Mouse (Mus musculus) intestine, embryonic 15.5 days (tissue): ENCODE data around the gene Pnrc2. TPM values are rescaled to one million over a fixed set of nuclear protein-coding genes. Genes with fewer than 3 reads are reported as not detected.

Experiments used
- ATAC-seq: fragments of 200-750 bp; cut with Nextera tagmentation; 2 replicates; pipeline ENCODE4 v1.8.0; 2017; ENCODE audit warnings: moderate TSS enrichment, moderate library complexity
- H3K27ac ChIP-seq: fragments of 300-500 bp; sonication (generic); 2 replicates; pipeline ENCODE4 v1.5.1; 2015; ENCODE audit warnings: mild to moderate bottlenecking, inconsistent platforms
- H3K27me3 ChIP-seq: fragments of 300-500 bp; sonication (generic); replicated peaks from 2 replicates; pipeline ENCODE4 v1.6.1; 2015; ENCODE audit warnings: inconsistent platforms
- H3K36me3 ChIP-seq: fragments of 300-500 bp; sonication (generic); 2 replicates; pipeline ENCODE4 v1.6.1; 2015; ENCODE audit warnings: inconsistent platforms
- H3K4me1 ChIP-seq: fragments of 300-500 bp; sonication (generic); replicated peaks from 2 replicates; pipeline ENCODE4 v1.6.1; 2015; ENCODE audit warnings: inconsistent platforms
- H3K4me2 ChIP-seq: fragments of 300-500 bp; sonication (generic); replicated peaks from 2 replicates; pipeline ENCODE4 v1.6.1; 2015; ENCODE audit warnings: mild to moderate bottlenecking, inconsistent platforms
- H3K4me3 ChIP-seq: fragments of 300-500 bp; sonication (generic); replicated peaks from 2 replicates; pipeline ENCODE4 v1.5.1; 2015; ENCODE audit warnings: inconsistent platforms
- H3K9ac ChIP-seq: fragments of 300-500 bp; sonication (generic); 2 replicates; pipeline ENCODE4 v1.6.1; 2015; ENCODE audit warnings: inconsistent platforms
- H3K9me3 ChIP-seq: fragments of 300-500 bp; sonication (generic); 2 replicates; pipeline ENCODE4 v1.6.1; 2016; ENCODE audit warnings: inconsistent platforms
- WGBS: fragments of 180-500 bp; shearing (Covaris S2); methylation state at CpG from one replicate; pipeline ENCODE4 v1.1.7; 2015; 5-methylcytosine and 5-hydroxymethylcytosine counted together
- polyA plus RNA-seq: library from polyadenylated mRNA; unstranded; fragments of >200 nt; fragmentation: Nextera tagmentation; extraction: Ambion mirVana; gene quantifications from 2 replicates; pipeline ENCODE4 v1.2.1, GENCODE M21; 2015

Gene Pnrc2
- polyA plus RNA-seq, 1 experiment from 2014 or later: 177 TPM

DNA sequence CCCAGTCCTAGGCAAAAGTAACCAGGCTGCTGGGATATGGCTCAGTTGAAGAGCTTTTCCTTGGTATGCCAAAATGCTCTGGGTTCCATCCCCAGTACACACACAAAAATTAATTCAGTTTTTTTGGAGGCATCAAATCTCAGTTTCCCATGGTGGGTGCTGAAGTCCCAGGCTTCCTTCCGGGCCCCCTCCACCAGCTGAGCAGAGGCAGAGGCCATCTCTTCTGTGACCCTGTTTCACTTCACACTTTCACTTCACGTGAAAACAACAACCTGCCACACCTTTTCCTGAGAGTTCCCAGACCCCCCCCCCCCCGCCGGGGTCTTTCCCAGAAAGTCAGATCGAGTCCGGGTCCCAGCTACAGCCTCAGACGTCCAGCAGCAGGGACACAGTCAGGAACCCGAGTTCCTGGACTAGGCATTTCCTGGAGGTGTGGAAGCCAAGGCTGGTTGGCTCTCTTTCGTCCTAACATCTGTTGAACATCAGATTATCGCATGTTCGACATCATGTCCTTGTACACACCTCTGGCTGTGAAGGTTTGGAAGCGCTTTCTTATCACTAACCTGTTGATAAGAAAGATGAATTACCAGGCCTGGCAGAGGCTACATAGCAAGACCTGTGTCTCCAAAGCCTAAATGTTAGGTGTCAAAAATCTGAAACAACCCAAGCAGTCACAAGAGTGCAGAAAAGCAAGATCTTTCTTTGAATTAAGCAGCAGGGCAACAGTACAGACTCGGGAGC is 35.8 kb upstream of the Pnrc2 start:
- no peak for ATAC-seq
- WGBS: 34% methylated on average over 13 of the region's 13 CpGs
- Histone ChIP-seq H3K4me3 (no peak overlapping the region), H3K27me3 (no peaks in the 10 kb centered on the region), H3K4me2 (no peak overlapping the region), H3K4me1 (0 out of 2 replicates have a peak, but pooled peaks cover 3% of the 10 kb centered on the region), H3K27ac (no peak overlapping the region), H3K9ac (no peak overlapping the region), H3K36me3 (no peaks in the 10 kb centered on the region), H3K9me3 (no peaks in the 10 kb centered on the region)

- Histone ChIP-seq H3K9me3 (no peaks in the 10 kb centered on the region), H3K4me1 (no peaks in the 10 kb centered on the region), H3K4me3 (no peak overlapping the region), H3K27me3 (no peaks in the 10 kb centered on the region), H3K27ac (no peak overlapping the region), H3K9ac (no peak overlapping the region), H3K36me3 (no peaks in the 10 kb centered on the region), H3K4me2 (no peak overlapping the region)
- no peak for ATAC-seq
- 84% methylated on average over 3 of the region's 3 CpGs for WGBS
Observed at GRCm38 (mm10) chr4:135906633-135907032, 33.0 kb upstream of the Pnrc2 start.

DNA sequence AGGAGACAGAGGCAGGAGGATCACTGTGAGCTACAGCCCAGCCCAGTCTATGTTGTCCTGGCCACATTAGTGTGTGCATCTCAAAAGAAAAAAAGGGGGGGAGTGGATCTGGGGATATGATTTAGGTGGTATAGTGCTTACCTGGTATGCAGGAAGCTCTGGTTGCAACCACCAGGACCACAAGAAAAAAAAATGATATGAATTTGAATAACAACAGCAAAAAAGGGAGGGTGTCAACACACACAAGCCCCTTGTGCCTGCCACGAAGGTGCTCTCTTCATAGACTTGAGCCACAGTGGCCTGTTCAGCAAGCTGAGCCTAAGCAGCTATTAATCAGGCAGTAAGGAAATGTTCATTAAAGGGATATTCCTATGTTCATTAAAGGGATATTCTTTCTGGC is 31.2 kb upstream of the Pnrc2 start:
- Histone ChIP-seq H3K4me2 (no peak overlapping the region), H3K27me3 (no peaks in the 10 kb centered on the region), H3K27ac (no peak overlapping the region), H3K4me1 (no peaks in the 10 kb centered on the region), H3K9me3 (no peaks in the 10 kb centered on the region), H3K4me3 (no peak overlapping the region), H3K9ac (no peak overlapping the region), H3K36me3 (no peaks in the 10 kb centered on the region)
- WGBS: 59% methylated on average over 1 of the region's 1 CpGs
- no peak for ATAC-seq

DNA sequence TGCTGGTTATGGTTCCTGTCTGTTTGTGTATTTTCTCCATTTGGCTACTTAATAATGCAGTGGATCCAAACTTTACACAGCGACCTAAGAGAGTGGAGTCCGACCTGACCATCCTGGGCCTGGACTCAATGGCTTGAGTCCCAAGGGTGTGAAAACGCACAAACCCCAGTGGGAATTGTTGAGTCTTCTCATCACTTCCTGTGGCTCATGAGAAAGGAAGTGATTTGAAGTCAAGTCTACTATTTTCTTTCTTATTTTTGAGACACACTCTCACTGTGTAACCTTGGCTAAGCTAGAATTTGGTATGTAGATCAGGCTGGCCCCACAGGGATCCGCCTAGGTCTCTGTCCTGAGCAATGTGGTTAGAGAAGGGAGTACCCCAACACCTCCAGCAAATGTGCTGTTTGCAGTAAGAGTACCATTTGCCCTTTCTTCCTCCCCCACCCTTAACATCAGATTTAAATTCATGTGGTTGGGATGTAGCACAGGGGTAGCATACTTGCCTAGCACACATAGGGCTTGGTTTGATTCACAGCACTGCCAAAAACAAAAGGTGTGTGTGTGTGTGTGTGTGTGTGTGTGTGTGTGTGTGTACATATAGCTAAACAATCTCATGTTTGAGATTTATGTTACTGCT is 29.1 kb upstream of the Pnrc2 start:
- Histone ChIP-seq H3K9me3 (no peaks in the 10 kb centered on the region), H3K27ac (no peak overlapping the region), H3K4me3 (no peak overlapping the region), H3K9ac (no peak overlapping the region), H3K36me3 (no peaks in the 10 kb centered on the region), H3K27me3 (no peaks in the 10 kb centered on the region), H3K4me1 (0 out of 2 replicates have a peak, but pooled peaks cover 3% of the 10 kb centered on the region), H3K4me2 (no peak overlapping the region)
- 80% methylated on average over 4 of the region's 4 CpGs for WGBS
- no peak for ATAC-seq

GRCm38 (mm10) chr4:135900008-135900407 is 26.4 kb upstream of the Pnrc2 start:
- no peak overlapping the region for H3K4me2 ChIP-seq
- H3K4me1 ChIP-seq: 0 out of 2 replicates have a peak, but pooled peaks cover 3% of the 10 kb centered on the region
- ATAC-seq: no peak
- H3K9me3 ChIP-seq: no peaks in the 10 kb centered on the region
- no peaks in the 10 kb centered on the region for H3K36me3 ChIP-seq
- H3K9ac ChIP-seq: no peak overlapping the region
- H3K27me3 ChIP-seq: no peaks in the 10 kb centered on the region
- WGBS: 78% methylated on average over 5 of the region's 5 CpGs
- H3K27ac ChIP-seq: no peak overlapping the region
- H3K4me3 ChIP-seq: no peak overlapping the region

GRCm38 (mm10) chr4:135899050-135899448 is 25.4 kb upstream of the Pnrc2 start:
- Histone ChIP-seq H3K36me3 (no peaks in the 10 kb centered on the region), H3K27ac (no peak overlapping the region), H3K4me1 (0 out of 2 replicates have a peak, but pooled peaks cover 3% of the 10 kb centered on the region), H3K27me3 (no peaks in the 10 kb centered on the region), H3K9me3 (no peaks in the 10 kb centered on the region), H3K9ac (no peak overlapping the region), H3K4me3 (no peak overlapping the region), H3K4me2 (no peak overlapping the region)
- no peak for ATAC-seq
- WGBS: 78% methylated on average over 7 of the region's 7 CpGs

DNA sequence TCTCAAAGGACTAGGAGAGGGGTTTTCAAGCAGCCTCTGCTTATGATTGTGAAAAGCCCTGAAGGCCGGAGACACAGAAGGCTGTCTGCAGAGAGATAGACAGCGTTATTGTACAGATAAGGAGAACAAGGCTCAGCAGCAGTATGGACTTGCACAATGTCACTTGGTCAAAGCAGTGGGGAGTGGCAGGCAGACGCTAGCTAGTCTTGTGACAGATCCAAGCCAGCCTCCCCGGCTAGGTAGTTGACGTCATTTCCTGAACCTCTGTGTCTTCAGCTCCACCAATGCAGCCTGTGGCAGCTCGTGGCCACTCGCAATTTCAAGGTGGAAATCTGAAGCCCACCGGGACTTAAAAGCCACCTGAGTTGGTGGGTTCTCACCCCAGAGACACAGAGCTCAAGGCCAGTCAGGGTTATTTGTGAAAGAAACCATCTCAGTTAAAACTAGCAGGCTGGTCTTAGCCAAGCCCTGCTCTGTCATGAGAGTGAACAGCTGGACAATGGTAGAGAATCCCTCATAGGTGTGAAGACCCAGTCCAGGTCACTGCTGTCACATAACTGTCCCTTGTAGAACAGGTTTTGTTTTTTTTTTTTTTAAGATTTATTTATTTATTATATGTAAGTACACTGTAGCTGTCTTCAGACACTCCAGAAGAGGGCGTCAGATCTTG is 24.9 kb upstream of the Pnrc2 start:
- no peaks in the 10 kb centered on the region for H3K9me3 ChIP-seq
- peak; percentile 95 for ATAC-seq
- peak overlapping the region; percentile 39; the same call in 1 of the 2 replicates for H3K27ac ChIP-seq
- no peak overlapping the region for H3K4me3 ChIP-seq
- H3K4me1 ChIP-seq: 0 out of 2 replicates have a peak, but pooled peaks cover 3% of the 10 kb centered on the region
- no peaks in the 10 kb centered on the region for H3K36me3 ChIP-seq
- no peak overlapping the region for H3K9ac ChIP-seq
- H3K4me2 ChIP-seq: no peak overlapping the region
- WGBS: 49% methylated on average over 9 of the region's 9 CpGs
- H3K27me3 ChIP-seq: no peaks in the 10 kb centered on the region

DNA sequence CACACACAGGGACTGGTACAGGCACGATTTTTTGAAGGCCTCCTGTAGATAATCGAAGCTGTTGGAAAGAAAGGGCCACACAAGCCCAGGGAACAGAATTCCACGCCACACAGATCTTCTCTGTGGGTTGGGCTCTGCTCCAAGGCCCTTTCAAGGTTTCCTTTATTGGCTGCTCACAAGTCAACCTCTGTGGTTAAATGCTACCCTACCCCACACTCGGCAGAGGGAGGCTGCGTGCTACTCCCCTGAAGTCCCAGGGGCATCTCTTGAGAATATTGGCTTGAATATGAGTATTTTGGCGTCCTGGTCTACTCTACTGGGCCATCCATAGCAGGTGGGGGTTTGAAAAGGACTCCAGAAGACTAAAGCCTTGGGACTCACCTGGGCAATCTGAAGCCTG is 22.5 kb upstream of the Pnrc2 start:
- H3K9me3 ChIP-seq: no peaks in the 10 kb centered on the region
- ATAC-seq: no peak
- no peak overlapping the region for H3K27ac ChIP-seq
- H3K4me2 ChIP-seq: no peak overlapping the region
- no peak overlapping the region for H3K9ac ChIP-seq
- H3K4me1 ChIP-seq: 0 out of 2 replicates have a peak, but pooled peaks cover 3% of the 10 kb centered on the region
- 77% methylated on average over 6 of the region's 6 CpGs for WGBS
- H3K27me3 ChIP-seq: no peaks in the 10 kb centered on the region
- no peaks in the 10 kb centered on the region for H3K36me3 ChIP-seq
- no peak overlapping the region for H3K4me3 ChIP-seq

DNA sequence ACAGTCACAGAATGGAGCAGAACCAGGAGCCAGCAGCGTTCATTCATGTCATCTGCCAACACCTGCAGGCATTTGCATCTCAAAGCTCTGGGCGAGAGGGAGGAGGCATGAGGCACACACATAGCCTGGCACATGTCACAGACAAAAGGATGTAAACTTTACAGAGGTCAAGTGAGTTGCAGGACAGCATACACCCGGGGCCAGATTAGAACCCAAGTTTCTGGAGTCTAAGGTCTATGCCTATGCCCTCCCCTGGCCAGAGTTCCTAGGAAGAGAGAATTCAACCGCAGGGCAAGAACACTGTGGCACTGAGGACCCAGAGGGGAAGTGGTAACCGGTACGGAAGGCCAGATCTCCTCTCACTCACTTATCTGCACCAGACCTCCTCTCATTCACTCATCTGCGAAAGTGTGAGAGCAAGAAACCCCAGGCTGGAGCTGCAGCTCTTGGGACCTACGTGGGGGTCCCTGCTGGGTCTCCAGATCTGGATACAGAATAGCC is 21.5 kb upstream of the Pnrc2 start, which contains the start of gene Cnr2:
Gene Cnr2, plus strand, starts transcription at position 324 of the 501 bp plus-strand sequence.
- Histone ChIP-seq H3K27me3 (no peaks in the 10 kb centered on the region), H3K4me2 (no peak within 1 kb of the TSS)
- ATAC-seq: no peak

DNA sequence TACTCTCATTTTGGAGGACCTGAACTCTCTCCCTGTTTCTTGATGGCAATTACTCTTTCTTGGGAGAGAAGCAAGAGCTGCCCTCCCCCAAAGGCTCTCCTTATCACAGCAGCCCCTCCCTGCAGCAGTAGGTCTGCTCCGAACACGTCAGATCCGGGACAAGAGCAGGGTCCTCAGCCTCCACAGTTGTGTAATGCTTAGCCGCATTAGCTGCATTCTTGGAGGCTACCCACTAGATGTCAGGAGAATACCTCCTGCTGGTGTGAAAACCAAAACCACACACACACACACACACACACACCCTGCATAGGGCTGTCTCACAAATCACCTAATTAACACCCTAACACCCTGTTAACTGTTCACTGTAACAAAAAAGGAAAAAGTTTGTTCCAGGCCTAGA is 19.2 kb upstream of the Pnrc2 start:
- no peaks in the 10 kb centered on the region for H3K27me3 ChIP-seq
- WGBS: 37% methylated on average over 4 of the region's 4 CpGs
- H3K36me3 ChIP-seq: no peaks in the 10 kb centered on the region
- H3K9me3 ChIP-seq: no peaks in the 10 kb centered on the region
- H3K4me1 ChIP-seq: no peaks in the 10 kb centered on the region
- no peak overlapping the region for H3K4me3 ChIP-seq
- H3K4me2 ChIP-seq: no peak overlapping the region
- H3K9ac ChIP-seq: no peak overlapping the region
- ATAC-seq: no peak
- H3K27ac ChIP-seq: no peak overlapping the region

More for the DNA sequence above, 21.5 kb upstream of the Pnrc2 start, which contains the start of gene Cnr2:
- no peak within 1 kb of the TSS for H3K27ac ChIP-seq
- no peaks in the 10 kb centered on the region for H3K9me3 ChIP-seq
- H3K4me1 ChIP-seq: 0 out of 2 replicates have a peak, but pooled peaks cover 3% of the 10 kb centered on the region
- H3K4me3 ChIP-seq: no peak within 1 kb of the TSS
- no peak within 1 kb of the TSS for H3K9ac ChIP-seq
- H3K36me3 ChIP-seq: no peaks in the 10 kb centered on the region
- WGBS: 52% methylated on average over 8 of the region's 8 CpGs

DNA sequence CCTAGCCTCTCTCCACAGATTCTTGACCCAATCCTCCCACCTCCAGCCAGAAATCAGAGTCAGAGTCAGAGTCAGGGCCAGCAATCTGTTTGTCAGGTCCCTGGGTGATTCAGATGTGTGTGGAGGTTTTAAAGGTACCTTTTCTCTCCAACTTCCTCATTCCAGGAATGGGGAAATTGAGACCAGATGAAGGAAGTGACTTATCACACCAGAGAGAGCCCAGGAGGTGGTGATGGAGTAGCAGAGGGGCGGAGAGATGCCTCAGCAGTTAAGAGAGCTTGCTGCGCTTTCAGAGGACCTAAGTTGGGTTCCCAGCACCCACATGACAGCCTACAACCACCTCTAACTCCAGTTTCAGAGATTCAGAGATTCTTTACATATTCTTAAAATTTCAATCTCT is 17.9 kb upstream of the Pnrc2 start:
- Histone ChIP-seq H3K27ac (no peak overlapping the region), H3K9ac (no peak overlapping the region)

DNA sequence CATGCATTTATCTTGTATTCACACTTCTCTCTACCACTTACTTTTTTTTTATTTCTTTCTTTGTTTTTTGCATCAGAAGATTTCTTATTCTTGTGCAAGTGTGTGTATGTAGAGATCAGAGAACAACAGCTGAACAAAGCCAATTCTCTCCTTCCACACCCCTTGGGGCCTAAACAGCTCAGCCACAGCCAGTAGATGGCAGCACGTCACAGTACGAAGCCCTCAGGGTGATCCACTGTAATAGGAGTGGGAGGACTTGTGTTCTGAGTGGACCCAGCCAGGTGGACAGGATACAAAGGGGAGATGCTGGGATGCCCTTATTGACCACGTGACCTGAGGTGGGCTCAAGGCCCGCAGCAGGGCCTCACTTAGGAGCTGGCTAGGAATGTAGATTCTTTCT is 16.2 kb upstream of the Pnrc2 start:
- Histone ChIP-seq H3K27me3 (no peaks in the 10 kb centered on the region), H3K4me2 (no peak overlapping the region), H3K9ac (no peak overlapping the region), H3K27ac (no peak overlapping the region), H3K9me3 (no peaks in the 10 kb centered on the region), H3K36me3 (no peaks in the 10 kb centered on the region), H3K4me1 (no peaks in the 10 kb centered on the region), H3K4me3 (no peak overlapping the region)
- ATAC-seq: peak; percentile 86
- 5% methylated on average over 4 of the region's 4 CpGs for WGBS

More for the DNA sequence above, 17.9 kb upstream of the Pnrc2 start:
- Histone ChIP-seq H3K36me3 (no peaks in the 10 kb centered on the region), H3K4me3 (no peak overlapping the region), H3K27me3 (no peaks in the 10 kb centered on the region), H3K4me1 (no peaks in the 10 kb centered on the region), H3K9me3 (no peaks in the 10 kb centered on the region), H3K4me2 (no peak overlapping the region)
- WGBS: 91% methylated on average over 2 of the region's 2 CpGs
- ATAC-seq: no peak
